Mouse (Mus musculus) granulocyte monocyte progenitor cell, adult 5-6 weeks (primary cell): ENCODE measurements around the gene Hba-x. TPM values are rescaled to one million over a fixed set of nuclear protein-coding genes. Genes with fewer than 3 reads are reported as not detected.
A peak's percentile ranks its signal among the peaks of the same experiment; 100 is the strongest.

ENCODE experiments used
- ATAC-seq: replicated peaks from 2 replicates; pipeline ENCODE4 v1.8.0; 2016; ENCODE audit warnings: mild to moderate bottlenecking, moderate TSS enrichment, inconsistent platforms; ENCODE audit not compliant: poor library complexity, severe bottlenecking
- total RNA-seq, 2 experiments: library from RNA; stranded (forward) in 1 of 2; stranded (reverse) in 1 of 2; fragments of 200-712, 200-1000 nt in 1 of 2; fragments of >200 nt in 1 of 2; fragmentation: Nextera tagmentation in 1 of 2; gene quantifications; 2 replicates each; pipeline ENCODE4 v1.2.3; 2014 to 2017

The Hba-x gene
- total RNA-seq, 2 experiments from 2014 or later, result not detected

DNA sequence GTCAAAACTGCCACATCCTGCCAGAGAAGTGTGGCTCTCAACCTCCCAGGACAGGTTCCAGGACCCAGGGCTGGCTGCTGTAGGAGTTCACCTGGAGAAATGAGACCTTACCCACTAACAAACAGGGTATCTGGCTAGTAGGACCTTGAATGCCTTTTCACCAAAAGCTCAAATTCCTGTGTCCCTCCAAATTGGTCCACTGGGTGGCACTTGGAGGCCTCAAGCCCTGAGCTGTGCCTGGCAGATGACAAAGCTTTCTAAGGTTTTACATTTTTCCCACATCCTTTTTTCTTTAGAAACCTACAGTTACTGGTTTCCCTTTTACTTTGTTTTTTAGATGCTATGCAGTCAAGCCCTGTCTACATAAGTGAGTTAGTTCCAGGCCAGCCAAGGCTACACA lies 29.1 kb upstream of the Hba-x start:
- ATAC-seq, result peak; percentile 80

DNA sequence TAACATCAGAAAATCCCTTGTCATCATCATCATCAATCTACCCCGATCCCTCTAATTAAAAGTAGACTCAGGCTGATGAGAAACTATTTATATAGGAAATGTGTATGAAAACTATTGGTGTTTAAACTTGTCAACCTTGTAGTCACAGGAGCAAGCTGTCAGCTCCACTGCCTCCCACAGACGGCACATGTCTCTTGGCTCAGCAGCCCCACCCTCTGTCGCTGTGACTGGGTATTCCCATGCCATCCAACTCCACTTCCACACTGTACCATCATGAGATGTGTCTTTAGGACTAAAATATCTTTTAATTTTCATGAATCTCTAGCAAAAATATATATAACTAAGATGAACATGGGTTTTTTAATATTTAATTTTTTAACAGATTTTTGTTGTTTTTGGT lies 27.9 kb upstream of the Hba-x start:
- no peak for ATAC-seq

DNA sequence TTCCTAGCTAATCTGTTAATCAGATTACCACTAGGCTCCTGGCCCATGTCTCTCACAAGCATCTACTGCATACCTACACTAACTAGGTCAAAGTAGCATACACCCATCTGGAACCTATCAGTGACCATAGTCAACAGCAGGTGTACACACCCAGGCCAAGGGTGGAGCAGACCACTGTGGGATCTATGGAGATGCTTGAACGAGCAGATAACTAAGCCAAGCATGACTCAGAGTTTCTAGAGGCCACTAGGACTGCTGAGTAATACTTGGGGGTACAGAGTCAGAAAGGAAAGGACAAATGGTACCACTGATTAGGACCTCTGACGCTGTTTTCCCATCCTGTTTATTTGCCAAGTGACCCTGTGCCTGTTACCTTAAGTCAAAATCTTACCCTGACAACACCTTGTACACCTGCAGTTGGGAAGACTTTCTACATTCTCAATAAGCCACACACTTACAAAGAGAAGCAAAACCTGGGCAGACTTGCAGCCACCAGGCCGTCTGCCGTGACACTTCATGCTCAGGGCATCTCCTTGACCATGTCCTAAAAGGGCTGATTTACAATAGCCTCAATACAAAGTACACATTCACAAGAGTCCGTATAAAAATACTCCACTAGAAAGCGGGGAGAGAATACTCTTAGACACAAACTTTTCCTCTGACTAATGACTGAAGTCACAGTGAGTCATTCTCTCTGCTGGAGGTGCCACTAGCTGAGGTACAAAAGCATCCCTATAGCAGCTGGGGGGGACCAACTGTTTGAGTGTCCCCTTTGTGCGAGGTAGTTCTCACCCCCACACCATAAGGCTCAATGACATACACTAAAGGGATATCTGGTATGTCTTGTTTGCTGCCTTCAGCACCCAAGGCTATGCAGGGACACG lies 25.1 kb upstream of the Hba-x start:
- ATAC-seq, result no peak

DNA sequence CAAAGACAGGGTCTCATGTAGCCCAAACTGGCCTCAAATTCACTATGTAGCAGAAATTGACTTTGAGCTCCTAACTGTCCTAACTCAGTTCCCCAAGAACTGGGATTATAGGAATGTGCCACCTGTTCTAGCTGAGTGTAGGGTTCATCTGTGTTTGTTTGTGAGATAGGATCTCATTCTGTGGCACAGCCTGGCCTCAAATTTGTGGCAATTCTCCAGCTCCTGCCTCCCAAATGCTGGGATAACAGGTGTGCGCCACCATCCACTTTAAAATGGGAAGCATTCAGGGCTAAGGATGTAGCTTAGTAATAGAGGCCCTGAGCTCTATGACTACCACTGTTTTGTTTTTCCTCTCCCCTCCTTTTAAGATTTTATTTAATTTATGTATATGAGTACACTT lies 23.1 kb upstream of the Hba-x start:
- no peak for ATAC-seq

DNA sequence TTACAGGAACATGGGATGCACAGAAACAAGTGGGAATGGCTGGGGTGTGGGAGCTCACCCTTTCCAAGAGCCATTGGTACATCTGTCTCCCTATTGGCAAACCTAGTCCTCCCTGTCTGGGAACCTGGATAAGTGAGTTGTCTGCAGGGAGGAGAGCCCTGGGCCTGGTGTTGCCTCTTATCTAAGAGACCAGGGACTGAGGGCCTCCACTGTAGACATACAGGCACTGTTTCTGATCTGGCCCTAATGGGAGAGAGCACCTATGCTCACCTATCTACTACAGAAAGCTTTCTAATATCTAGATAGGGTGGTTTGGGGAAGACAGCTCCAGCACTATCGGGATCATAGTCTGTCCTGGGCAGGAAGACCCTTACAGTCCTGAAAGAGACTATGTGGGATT lies 20.1 kb upstream of the Hba-x start:
- no peak for ATAC-seq

DNA sequence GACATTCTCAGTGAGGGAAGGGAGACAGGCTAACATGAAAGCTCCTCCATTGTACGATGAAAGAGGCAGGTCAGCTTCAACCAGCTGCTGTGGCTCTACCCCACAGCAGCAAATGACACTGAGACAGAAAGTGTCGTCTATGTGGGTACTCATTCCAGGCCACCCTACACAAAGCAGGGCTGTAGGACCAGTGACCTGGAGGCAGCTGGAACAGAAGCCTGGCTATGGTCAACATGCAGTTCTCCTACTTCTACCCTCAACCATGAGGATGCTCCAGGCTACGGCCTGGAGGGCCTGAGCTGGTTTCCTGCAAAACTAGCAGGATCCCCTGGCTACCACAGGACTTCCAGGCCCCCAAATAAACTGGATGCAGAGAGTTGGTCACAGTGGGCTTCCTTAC lies 19.6 kb upstream of the Hba-x start:
- ATAC-seq, result no peak

DNA sequence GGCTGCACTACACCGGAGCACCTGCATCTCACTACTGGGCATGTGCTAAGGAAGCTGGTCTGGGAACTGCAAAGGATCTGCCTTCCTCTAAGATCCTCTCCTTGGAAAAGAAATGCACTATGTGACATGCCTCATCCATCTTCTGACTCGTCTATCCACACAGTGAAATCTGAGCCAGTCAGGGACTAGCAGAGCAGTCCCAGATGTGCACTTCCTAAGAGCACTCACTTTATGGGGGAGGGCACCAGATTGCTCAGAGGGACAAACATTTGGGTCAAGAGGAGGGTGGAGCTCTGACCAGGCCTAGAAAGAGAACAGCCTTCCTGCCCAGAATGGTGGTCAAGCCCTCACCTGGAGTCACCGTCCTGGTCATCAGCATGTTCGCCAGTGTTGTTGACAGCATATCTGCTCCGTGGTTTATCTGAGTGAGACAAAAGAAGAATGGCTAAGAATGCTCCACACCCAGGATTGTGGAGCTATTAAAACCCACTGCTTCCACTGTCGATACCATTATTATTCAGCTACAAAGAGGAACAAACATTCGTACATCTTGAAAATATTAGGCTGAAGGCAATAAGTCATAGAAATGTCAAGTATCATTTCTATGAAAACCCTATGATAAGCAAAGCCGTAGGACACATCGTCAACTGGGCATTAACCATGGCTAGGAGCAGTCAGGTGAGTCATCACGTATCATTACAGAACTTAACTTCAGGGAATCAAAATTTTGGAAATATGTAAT lies 13.4 kb upstream of the Hba-x start:
- ATAC-seq, result no peak

DNA sequence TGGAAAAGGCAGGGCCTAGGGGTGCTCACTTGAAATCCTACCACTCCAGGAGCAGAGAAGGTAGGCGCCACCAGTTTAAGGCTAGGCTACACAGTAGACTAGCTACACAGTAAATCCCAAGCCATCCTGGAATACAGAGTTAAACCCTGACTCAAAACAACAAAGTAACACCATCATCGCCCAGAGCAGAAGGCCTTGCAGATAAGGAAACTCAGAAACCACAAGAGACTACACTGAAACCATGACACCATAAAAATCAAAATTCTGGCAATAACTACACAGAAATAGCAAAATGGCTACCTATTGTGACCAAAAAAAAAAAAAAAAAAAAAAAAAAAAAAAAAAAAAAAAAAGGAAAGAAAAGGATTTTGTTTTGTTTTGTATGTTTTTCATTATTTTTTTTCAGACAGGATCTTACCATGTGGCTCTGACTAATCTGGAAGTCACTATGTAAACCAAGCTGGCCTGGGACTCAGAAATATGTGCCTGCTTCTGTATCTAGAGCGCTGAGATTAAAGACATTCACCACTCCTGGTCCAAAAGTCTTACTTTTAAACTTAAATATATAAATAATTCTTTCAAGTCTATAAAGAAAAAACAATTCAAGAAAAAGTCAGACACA lies 11.0 kb upstream of the Hba-x start:
- ATAC-seq, result peak; percentile 38

DNA sequence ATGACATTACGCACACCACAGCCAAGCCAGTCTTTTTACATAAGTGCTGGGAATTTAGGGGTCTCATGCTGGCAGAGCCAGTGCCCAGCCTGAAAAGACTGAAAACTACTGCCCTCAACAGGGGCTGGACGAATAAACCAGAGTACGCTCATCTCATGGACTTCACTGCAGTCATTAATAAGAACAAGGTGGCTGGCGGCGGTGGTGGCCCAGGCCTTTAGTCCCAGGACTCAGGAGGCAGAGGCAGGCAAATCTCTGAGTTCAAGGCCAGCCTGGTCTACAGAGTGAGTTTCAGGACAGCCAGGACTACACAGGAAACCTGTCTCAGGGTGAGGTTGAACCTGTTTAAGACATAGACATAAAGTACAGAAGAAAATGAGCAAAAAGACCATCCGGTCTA lies 10.0 kb upstream of the Hba-x start:
- no peak for ATAC-seq

DNA sequence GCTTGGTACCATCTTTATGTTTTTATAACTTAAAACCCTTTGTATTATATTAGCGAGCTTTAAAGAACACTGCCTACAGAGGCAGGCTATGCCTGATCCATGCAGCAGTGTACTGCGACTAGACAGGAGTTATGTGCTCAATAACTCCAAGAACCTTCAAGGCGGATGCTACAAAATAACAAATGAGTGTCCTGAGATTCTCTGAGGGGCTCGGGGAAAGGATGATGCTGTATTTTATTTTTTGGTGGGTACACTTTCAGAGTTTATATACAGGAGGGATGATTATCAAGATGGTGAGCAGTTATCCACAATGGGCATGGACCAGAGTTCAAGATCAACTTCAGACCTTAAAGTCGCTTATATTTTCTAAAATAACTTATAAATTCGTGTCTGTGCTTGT lies 9.4 kb upstream of the Hba-x start:
- no peak for ATAC-seq

DNA sequence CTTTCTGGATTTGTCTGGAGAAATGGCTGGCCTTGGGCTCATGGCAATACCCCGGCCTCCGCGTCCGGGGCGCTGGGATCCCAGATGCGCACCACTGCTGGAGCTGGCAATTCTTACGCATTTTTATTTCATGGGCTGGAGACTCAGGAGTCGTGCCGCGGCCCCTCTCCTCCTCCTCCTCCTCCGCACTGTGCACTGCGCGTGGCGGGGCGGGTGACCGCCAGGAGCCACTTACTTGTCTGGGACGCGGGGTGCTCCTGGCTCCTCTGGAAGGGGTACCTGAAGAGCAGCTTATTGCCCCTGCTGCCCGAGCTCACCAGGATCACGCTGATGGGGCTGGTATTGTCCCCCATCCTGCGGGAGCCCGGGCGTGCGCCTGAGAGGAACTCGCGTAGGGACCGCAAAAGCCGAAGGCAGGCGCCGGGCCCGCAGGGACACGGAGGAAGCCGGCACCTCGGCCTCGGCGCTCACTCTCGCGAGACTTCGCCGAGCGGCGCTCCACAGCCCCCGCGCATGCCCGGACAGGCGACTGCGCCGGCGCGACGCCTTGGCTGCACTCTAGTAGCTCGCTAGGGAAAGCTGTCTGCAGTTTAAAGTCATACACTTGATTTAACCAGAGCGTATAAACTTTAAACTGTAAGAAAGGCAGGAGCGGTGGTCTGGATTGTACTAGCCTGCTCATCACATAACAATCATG lies 8.9 kb upstream of the Hba-x start, which contains the start of gene Nprl3:
Gene Nprl3 (minus strand): TSS at position 520 of the 697 bp plus-strand sequence.
- peak; percentile 93 for ATAC-seq

DNA sequence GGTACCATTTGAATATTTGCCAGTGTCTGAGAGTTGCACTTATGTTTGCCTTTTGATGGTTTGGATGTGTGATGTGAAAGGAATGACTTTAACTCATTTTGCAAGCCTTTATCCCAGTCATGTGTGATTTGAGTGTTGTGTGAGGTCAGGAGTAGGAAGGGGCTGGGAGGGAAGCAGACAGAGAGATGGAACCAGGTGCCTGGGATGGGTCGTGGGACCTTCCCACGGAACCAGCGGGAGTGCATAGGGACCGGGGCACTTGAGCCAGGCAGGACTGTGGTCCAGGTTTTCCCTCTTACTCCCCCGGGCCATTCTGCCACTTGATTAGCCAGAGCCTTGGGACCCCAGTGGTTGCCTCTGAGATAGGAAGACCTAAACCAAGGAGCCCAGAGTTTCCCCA lies 8.2 kb upstream of the Hba-x start:
- no peak for ATAC-seq

DNA sequence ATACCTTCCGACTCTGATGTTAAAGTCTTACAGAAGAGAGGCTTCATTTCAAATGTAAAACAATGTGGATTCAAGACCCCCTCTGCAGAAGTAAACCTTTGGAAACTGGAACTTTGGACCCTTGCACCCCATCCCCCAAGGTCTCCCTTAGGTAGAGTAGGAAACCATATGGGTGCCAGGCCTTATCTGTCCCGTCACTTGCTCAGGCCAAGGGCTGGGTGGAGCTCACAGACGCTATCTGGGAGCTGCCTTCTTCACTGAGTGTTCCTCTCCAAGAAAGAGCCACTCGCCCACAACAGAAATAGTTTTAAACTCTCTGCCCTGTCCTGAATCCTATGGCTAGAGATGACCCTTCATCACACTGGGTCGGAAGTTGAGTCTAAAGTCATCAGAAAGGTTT lies 7.2 kb upstream of the Hba-x start:
- ATAC-seq, result no peak

DNA sequence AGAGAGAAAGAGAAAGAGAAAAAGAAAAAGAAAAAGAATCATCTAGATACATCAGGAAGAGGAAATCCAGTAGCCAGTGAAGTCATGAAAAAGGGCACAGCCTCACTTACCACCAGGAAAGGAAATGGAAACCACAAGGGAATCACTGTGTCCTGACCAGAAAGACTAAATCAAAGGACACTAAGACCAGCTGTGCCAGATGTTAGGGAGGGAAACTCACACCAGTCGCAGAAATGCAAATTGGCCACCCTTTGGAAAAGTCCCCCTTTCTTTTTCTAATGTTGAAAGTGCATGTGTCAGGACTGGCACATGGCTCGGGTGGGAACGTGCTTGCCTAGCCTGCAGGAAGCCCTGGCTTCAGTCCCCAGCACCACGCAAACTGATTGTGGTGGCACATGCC lies 5.0 kb upstream of the Hba-x start:
- ATAC-seq, result no peak

DNA sequence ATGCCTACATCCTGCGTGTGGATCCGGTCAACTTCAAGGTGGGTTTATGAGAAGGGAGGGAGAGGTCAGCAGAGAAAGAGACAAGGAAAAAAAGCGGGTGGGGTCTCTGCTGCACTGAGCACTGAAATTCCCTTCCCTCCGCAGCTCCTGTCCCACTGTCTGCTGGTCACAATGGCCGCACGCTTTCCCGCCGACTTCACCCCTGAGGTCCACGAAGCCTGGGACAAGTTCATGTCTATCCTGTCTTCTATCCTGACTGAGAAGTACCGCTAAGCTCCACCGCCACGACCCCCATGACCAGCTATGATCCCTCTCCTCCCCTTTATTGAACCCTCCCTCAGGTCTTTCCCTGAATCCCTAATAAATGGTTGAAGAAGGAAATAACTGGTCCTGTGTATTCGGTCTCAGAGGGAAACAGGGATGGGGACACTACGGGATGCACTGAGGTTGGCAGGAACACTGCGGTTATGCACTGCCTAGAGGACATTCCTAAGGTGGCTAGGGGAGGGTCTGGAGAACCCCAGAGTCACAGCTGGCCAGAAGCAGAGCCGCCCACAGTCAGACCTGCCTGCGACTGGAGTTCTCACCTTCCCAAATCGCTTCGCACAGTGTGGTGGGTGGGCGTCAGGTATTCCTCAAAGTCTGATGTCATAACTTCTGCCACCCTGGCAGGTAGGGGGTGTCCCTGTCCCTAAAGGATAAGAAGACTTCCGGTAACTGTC lies 1.7 kb downstream of the Hba-x start:
- no peak for ATAC-seq

DNA sequence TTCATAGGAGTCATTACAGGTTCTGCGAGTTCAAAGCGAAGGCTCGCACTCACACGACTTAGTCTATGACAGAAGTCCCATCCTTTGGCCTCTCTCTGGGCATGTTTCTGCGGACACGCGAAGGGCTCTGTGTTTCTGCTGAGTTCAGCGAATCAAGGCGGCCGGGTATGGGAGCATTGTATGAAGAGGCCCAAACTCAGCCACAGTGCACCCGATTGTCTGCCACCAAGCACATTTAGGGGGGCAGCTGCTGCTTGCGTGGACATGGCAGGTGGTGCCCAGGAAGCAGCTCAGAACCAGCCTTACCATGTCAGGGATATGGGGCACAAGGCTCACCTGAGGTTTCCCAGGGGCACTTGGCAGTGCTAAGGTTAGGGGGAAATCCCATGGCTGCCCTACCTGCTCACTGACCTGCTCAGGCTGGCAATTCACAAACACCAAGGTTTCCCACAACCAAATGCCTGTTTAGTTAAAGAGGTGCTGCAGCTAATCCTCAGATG lies 2.3 kb downstream of the Hba-x start:
- no peak for ATAC-seq

DNA sequence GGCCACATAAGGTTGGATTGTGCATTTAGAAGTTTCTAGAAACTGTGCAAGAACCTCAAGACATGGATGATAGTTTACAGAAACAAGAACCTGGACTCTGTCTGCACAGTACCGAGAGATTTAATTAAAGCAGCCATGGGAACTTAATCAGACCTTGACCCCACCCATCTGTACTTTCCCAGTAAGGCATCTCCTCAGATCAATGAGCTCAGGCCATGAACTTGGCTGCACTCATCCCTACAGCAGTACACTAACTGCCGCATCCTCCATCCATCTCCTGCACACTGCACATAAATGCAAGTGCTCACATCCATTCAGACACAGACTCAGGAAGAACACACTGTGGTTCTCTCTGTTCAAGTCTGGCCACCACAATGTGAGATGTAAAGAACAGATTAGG lies 4.4 kb downstream of the Hba-x start:
- ATAC-seq, result no peak

DNA sequence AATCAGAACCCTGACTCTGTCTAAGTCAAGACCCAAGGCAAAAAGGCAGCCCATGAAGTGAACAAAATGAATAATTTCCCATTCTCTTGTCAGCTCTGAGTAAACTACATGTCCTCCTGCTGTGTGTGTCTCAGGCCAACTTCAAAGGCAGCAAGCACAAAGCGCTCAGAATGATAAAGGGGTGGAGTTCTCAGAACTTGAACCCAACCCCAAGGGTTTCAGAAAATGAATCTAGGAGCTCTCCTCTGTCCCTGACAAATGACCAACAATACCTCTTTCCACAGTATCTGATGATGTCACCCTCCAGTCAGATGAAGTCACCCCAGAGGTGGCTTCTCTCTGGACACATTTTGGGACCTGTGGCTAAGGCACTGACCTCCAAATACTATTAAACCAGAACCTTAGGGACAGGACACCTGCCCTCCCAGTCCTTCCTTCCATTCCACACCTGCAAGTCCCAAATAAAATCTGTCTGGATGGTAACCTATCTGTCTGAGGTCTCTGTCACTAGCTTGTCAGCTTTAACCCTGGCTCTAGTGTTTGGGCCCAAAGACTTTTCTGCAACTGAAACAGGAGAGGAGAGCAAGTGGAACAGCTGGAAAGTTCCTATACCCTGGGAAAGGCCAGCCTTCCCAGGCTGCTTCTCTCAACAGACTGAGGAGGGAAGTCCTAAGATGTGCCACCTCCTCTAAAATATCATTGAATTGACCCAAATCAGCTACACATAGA lies 5.4 kb downstream of the Hba-x start:
- ATAC-seq, result no peak

DNA sequence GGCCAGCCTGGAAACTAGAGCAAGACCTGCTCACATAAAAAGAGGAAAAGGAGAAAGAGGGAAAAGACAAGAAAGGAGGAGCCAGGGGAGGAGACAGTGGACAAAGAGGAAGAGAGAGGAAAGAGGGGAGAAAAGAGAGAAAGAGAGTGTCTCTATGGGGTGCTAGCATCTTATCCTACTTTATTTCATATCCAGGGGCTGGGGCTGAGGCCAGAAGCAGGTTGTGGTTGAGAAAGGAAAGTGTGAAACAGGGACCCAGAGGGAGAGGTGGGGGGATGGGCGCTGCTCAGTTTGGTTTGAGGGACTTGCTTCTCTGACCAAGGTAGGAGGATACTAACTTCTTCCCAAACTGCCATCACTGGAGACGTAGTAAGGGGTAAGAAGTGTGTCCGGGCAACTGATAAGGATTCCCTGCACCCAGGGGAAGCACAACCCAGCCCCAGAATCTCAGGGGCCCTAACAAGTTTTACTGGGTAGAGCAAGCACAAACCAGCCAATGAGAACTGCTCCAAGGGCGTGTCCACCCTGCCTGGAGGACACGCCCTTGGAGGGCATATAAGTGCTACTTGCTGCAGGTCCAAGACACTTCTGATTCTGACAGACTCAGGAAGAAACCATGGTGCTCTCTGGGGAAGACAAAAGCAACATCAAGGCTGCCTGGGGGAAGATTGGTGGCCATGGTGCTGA lies 7.0 kb downstream of the Hba-x start, which contains the start of gene Hba-a1:
Gene Hba-a1 (plus strand): TSS at position 421 of the 687 bp plus-strand sequence.
- ATAC-seq, result peak; percentile 17; the same call in 1 of the 2 replicates
